Mouse (Mus musculus) frontal cortex, postnatal 36 days (tissue): ENCODE measurements at regions not wholly inside any gene's neighbourhood (a gene's known extent, or its start where the extent isn't known, plus 50 kb on each side); places are given as distances from the start of the nearest gene placed in this dataset.
A peak's percentile ranks its signal among the peaks of the same experiment; 100 is the strongest.

Experiments used
- DNase-seq, 2 experiments: peaks; one replicate each; pipeline ENCODE4 v3.0.0; 2022; ENCODE audit warnings: low spot score in 2 of 2

DNA sequence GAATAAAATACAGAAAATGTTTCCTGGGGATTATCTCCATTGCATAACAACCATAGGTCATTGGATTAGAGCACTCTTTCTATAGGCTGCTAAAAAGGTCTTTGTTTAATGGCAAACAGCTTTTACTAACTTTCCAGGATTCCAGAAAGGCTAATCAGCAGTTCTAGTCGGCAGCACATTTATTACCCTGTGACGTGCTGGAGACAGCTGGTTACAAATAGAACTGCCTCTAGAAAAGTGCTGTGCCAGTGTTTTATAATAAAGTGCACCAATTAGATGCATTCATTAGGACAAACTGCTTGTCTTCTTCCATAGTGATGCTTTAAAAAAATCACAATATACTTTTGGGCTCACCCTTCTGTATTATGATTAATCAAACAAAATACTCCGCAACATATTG lies 466.2 kb downstream of the Pabpc4l start:
- DNase-seq: no peak

DNA sequence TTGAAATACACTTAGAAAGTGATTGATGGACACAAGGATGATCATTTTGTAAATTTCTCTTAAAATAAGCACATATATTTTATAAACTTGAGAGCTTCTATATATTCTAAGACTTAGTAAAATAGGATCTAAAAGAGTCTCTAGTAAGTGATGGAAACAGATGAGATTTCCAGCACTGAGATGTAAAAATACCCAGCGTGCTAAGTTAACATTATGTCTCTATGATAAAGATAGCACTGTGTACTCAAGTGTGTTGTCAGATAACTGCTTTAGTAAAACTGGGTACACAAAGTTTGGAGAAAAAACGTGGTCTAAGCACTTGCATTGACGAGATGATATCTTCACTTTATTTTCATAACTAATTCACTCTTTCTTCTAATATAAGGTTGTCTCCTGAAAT lies 479.4 kb downstream of the Pabpc4l start:
- peak in 1 of 2 experiments; percentile 20 for DNase-seq

DNA sequence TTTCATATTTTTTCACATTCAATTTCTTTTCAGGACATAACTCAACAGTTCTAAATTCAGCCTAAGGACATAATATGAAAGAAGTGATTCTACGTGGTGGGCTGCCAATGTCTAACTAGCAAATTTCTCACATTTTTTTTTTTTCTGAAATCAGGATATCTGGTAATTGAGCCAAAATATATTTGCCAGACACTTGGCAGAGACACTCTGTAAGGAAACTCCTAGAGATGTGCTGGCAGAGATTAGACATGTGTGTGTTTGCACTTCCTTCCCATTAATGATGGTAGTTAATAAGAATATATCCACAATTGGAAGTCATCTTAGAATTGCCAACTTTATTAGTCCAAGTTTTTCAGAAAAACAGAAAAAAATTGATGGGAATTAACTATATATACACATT lies 513.6 kb downstream of the Pabpc4l start:
- DNase-seq: no peak

DNA sequence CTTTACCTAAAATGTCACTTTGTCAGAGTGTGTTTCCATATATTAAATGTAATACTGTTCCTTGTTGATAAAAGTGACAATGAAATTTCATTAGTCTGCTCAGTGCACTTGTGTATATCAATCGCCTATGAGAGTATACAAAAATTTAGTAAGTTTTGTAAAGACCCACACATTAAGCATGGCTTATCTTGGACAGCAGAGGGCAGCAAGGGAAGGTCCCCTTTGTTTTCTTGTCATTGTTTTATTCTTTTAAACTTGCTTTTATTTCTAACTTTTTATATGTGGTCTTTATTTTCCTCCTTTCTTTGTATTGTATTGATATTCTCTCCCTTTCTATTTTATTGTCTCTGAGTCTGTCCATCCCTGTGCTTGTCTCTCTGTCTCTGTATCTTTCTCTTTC lies 523.7 kb downstream of the Pabpc4l start:
- peak in 1 of 2 experiments; percentile 4 for DNase-seq
